In genomic region chr1:181061784-181062485, GRCm38 (mm10) we compare ENCODE assay signal across 29 mouse cellular contexts. TPM values are rescaled to one million over a fixed set of nuclear protein-coding genes. Genes with fewer than 3 reads are reported as not detected.
DNase-seq lines count a peak whose midpoint lies in the region; ATAC-seq and TF ChIP-seq lines count a peak whose summit lies in the region.
"Had no signal": no experiment of that assay in that cellular context is flagged by ENCODE, and none has a peak within 500 bp of the region (broad histone marks: within the 10 kb centered on the region; RNA-seq: fewer than 3 reads in every experiment).

No protein-coding gene starts in this region.

- H3K4me2 ChIP-seq in hindbrain, embryonic 13.5 days, result no peak overlapping the region
- H3K4me2 ChIP-seq: embryonic facial prominence, embryonic 12.5 days; forebrain, embryonic 13.5 days; limb, embryonic 12.5 days; liver, embryonic 12.5 days; neural tube, embryonic 15.5 days had no signal

- ATAC-seq in hindbrain, embryonic 13.5 days (ENCODE audit: low FRiP score), result no peak
- ATAC-seq: activated CD4-positive, CD25-positive, alpha-beta regulatory T cell, adult 4 months; forebrain, embryonic 13.5 days; liver, embryonic 12.5 days had no signal

- H3K27ac ChIP-seq in hindbrain, embryonic 10.5 days, result no peak overlapping the region
- H3K27ac ChIP-seq in hindbrain, embryonic 13.5 days, result no peak overlapping the region
- no peak overlapping the region for H3K27ac ChIP-seq in testis, adult 2 months (ENCODE audit: control insufficient read depth, insufficient read depth, low read depth, low read length)
- H3K27ac ChIP-seq: embryonic facial prominence, embryonic 12.5 days; forebrain, embryonic 13.5 days; heart, embryonic 10.5 days; layer of hippocampus, adult 2 months; limb, embryonic 12.5 days; liver, embryonic 12.5 days; neural tube, embryonic 15.5 days had no signal

- DNase-seq in hindbrain, embryonic 10.5 days (ENCODE audit: low spot score), result peak; percentile 6
- DNase-seq in testis, postnatal 14 days (ENCODE audit: low spot score), result no peak
- DNase-seq in forelimb bud, embryonic 11.5 days (ENCODE audit: low read depth, low spot score), result peak; percentile 13
- DNase-seq in ovary, postnatal 10 days (ENCODE audit: low spot score), result no peak
- DNase-seq in cerebellum, postnatal 14 days, result no peak
- DNase-seq: adrenal gland, adult 8-10 months; B cell, adult 2 months; cerebellum, adult 11-12 months; cerebellum, postnatal 25 days; kidney, adult 9 months; kidney, postnatal 25 days; lung, adult 2 months; lung, postnatal 14 days; thymus, postnatal 25 days had no signal

- no peak for TF ChIP-seq CTCF in testis, adult 2 months (IDR thresholded peaks at IDR 0.05; ENCODE audit: control insufficient read depth, insufficient read depth, insufficient replicate concordance, low read depth, low read length)

- peaks cover 3% of the 10 kb centered on the region; the same call in 1 of the 2 replicates for H3K9me3 ChIP-seq in hindbrain, embryonic 10.5 days
- H3K9me3 ChIP-seq in hindbrain, embryonic 13.5 days, result peaks cover 8% of the 10 kb centered on the region
- H3K9me3 ChIP-seq: embryonic facial prominence, embryonic 12.5 days; forebrain, embryonic 13.5 days; heart, embryonic 10.5 days; limb, embryonic 12.5 days; liver, embryonic 12.5 days; neural tube, embryonic 15.5 days had no signal

- no peaks in the 10 kb centered on the region for H3K36me3 ChIP-seq in hindbrain, embryonic 10.5 days
- no peaks in the 10 kb centered on the region for H3K36me3 ChIP-seq in hindbrain, embryonic 13.5 days
- H3K36me3 ChIP-seq in testis, adult 2 months (ENCODE audit: control insufficient read depth, insufficient read depth, low read length), result no peaks in the 10 kb centered on the region
- H3K36me3 ChIP-seq: embryonic facial prominence, embryonic 12.5 days; G1E; heart, embryonic 10.5 days; limb, embryonic 12.5 days; liver, embryonic 12.5 days; neural tube, embryonic 15.5 days had no signal

- H3K9ac ChIP-seq in hindbrain, embryonic 13.5 days, result no peak overlapping the region
- H3K9ac ChIP-seq: embryonic facial prominence, embryonic 12.5 days; forebrain, embryonic 13.5 days; limb, embryonic 12.5 days; liver, embryonic 12.5 days; neural tube, embryonic 15.5 days had no signal

- peak; percentile 40; the same call in 1 of the 2 replicates for TF ChIP-seq POLR2A in testis, adult 2 months (IDR thresholded peaks at IDR 0.05; ENCODE audit: control insufficient read depth, low read depth, low read length)

- H3K4me1 ChIP-seq in hindbrain, embryonic 10.5 days (replicated peaks), result peaks cover 8% of the 10 kb centered on the region; the same call in 1 of the 2 replicates
- H3K4me1 ChIP-seq in hindbrain, embryonic 13.5 days (replicated peaks), result no peaks in the 10 kb centered on the region
- H3K4me1 ChIP-seq in testis, adult 2 months (ENCODE audit: control insufficient read depth, insufficient read depth, low read length), result no peaks in the 10 kb centered on the region
- H3K4me1 ChIP-seq: forebrain, embryonic 13.5 days; heart, embryonic 10.5 days; limb, embryonic 12.5 days; liver, embryonic 12.5 days; neural tube, embryonic 15.5 days had no signal

- no peak overlapping the region for H3K4me3 ChIP-seq in hindbrain, embryonic 10.5 days
- H3K4me3 ChIP-seq in hindbrain, embryonic 13.5 days, result no peak overlapping the region
- peak overlapping the region; percentile 73 for H3K4me3 ChIP-seq in testis, adult 2 months (ENCODE audit: control insufficient read depth, low read depth, low read length)
- H3K4me3 ChIP-seq: embryonic facial prominence, embryonic 12.5 days; forebrain, embryonic 13.5 days; heart, embryonic 10.5 days; layer of hippocampus, adult 2 months; limb, embryonic 12.5 days; liver, embryonic 12.5 days; neural tube, embryonic 15.5 days had no signal

- H3K27me3 ChIP-seq in hindbrain, embryonic 10.5 days (ENCODE audit: insufficient read depth, poor library complexity, severe bottlenecking), result no peaks in the 10 kb centered on the region
- H3K27me3 ChIP-seq in hindbrain, embryonic 13.5 days, result no peaks in the 10 kb centered on the region
- H3K27me3 ChIP-seq in testis, adult 2 months (ENCODE audit: control insufficient read depth, insufficient read depth, low read length), result no peaks in the 10 kb centered on the region
- H3K27me3 ChIP-seq: CH12.LX; embryonic facial prominence, embryonic 12.5 days; forebrain, embryonic 13.5 days; limb, embryonic 12.5 days; liver, embryonic 12.5 days; neural tube, embryonic 15.5 days had no signal

- WGBS in hindbrain, embryonic 10.5 days, result 62% methylated on average over 3 of the region's 3 CpGs
- WGBS in hindbrain, embryonic 13.5 days, result 69% methylated on average over 3 of the region's 3 CpGs

RNA-seq across cellular contexts. Expression of gene 9130409I23Rik, which starts 10.9 kb away (rescaled TPM):
- not detected in 2 replicates for polyA plus RNA-seq in hindbrain, embryonic 10.5 days (2016; fragmentation: Nextera tagmentation; extraction: Ambion mirVana)
- polyA plus RNA-seq in hindbrain, embryonic 13.5 days (2015; fragmentation: Nextera tagmentation; extraction: Ambion mirVana), result 0.08 and 0.13 TPM in 2 replicates
- polyA plus RNA-seq in testis, adult 2 months (2012; rRNA removed), result not detected in 2 replicates
- polyA plus RNA-seq: embryonic facial prominence, embryonic 12.5 days; forebrain, embryonic 13.5 days; frontal cortex, adult 2 months; G1E; gonadal fat pad, adult 2 months; heart, embryonic 10.5 days; limb, embryonic 12.5 days; lung, adult 2 months; midbrain, postnatal 0 days had no signal

RNA-seq across cellular contexts. Expression of gene Ephx1, which starts 41.2 kb away (rescaled TPM):
- 0.86 and 1.5 TPM in 2 replicates for polyA plus RNA-seq in hindbrain, embryonic 10.5 days (2016; fragmentation: Nextera tagmentation; extraction: Ambion mirVana)
- 3.3 and 4.8 TPM in 2 replicates for polyA plus RNA-seq in hindbrain, embryonic 13.5 days (2015; fragmentation: Nextera tagmentation; extraction: Ambion mirVana)
- 60.1 and 63.9 TPM in 2 replicates for polyA plus RNA-seq in testis, adult 2 months (2012; rRNA removed)
- polyA plus RNA-seq: G1E had no signal

Comparison
In these comparisons a context has a peak if more than half of its experiments do, and no peak if none do; other contexts are left out.
1. DNase-seq: peak in hindbrain, embryonic 10.5 days (single experiment) and forelimb bud, embryonic 11.5 days (single experiment); none in testis, postnatal 14 days (single experiment), ovary, postnatal 10 days (single experiment) and cerebellum, postnatal 14 days (0 of 2).
2. RNA of gene Ephx1, which starts 41.2 kb away (polyA plus RNA-seq): 60.1 to 63.9 TPM in testis, adult 2 months; 3.3 to 4.8 TPM in hindbrain, embryonic 13.5 days and 0.86 to 1.5 TPM in hindbrain, embryonic 10.5 days; every median in the first group is over 10 times any median in the second.